Mouse (Mus musculus) E14TG2a.4 (cell line): Measurements from ENCODE around the gene Nfxl1.

Experiments
- CTCF ChIP-seq: conservative IDR thresholded peaks from 2 replicates; pipeline ENCODE4 v1.5.1; 2014; ENCODE audit warnings: low read length
- POU5F1 ChIP-seq: IDR thresholded peaks from 2 replicates; pipeline ENCODE4 v1.6.1; 2014; ENCODE audit warnings: low read length, borderline replicate concordance

- TF ChIP-seq CTCF = no peak
- no peak for TF ChIP-seq POU5F1
Measured at GRCm38 (mm10) chr5:72558716-72559526, 563 bp downstream of the Nfxl1 start.
